Mouse (Mus musculus) ZHBTc4 (cell line): ENCODE data around the gene C1ql3.

Experiments
- DNase-seq: peaks from one replicate; pipeline ENCODE4 v3.0.0-alpha.2; 2011; ENCODE audit warnings: low read depth, low spot score

The C1ql3 gene

DNA sequence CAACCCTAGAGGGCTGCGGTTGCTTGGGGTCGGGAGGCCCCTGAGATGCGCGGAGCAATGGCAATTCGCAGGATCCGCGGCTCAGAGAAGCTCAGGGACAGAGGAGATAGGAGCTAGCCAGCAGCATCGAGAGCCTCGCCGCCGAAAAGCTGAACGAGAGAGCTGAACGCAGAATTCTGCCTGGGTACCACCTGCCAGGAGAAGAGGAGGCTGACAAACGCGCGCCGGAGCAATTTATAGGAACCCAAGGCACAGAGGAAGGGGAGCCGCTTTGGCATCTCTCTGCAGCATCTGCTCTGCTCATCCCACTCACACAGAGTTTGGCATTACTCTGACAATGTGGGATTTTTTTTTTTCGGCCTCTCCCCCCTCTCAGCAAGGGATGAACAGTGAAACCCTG lies at the start of gene C1ql3:
C1ql3 (minus strand) TSS at position 335 of the 400 bp plus-strand sequence.
- DNase-seq, result peak; percentile 40

DNA sequence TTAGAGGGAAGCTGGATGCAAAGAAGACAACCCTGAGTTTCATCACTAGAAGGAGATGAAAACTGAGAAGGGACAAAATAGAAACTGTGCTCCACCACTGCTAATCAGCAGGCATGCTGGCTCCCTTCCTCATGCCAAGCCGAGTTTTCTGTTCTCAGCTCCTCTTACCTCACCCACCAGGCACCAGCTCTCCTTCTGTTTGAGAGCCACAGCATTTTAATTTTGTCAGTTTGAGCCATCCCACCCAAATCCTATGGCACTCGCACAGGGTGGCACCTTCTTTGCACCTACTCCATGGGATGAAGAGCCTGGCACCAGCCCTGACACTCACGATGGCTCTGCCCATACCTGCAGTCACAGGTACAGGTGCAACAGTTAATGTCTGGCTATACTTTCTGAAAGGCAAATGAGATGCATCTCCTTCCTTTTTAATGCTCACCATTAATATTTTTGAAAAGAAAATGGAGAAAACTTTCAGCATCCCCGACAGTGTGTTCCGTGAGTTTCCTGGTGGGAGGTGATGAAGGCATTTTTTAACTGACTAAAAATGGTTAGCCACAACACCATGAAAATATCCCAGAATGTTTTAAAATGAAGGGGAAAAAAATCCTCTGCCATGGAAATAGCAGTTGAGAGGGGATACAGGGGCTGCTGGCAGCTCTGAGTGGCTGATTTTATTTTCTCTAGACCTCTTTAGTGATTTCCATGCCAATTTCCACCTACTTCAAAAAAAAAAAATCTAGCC lies 49.0 kb upstream of the C1ql3 start:
- DNase-seq, result no peak

- no peak for DNase-seq
These were observed 37.0 kb upstream of the C1ql3 start for GRCm38 (mm10) chr2:13048649-13049048.

GRCm38 (mm10) chr2:13044555-13044954 lies 32.9 kb upstream of the C1ql3 start:
- no peak for DNase-seq

DNA sequence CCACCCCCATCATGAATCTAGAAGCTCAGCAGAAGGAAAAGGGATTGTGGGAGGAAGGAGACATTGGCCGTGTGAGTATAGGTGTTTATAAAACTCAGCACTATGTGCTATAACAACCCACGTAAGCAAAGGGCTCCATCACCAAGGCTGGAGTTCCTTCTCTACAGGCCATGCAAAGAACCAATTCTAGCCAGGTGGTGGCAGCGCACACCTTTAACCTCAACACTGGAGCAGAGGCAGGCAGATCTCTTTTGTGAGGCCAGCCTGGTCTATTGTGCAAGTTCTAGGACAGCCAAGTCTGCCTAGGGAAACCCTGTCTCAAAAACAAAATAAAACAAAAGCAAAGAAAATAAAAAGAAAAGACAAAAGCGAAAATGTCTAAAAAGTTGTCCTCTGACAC lies 28.2 kb upstream of the C1ql3 start:
- DNase-seq, result peak; percentile 23

DNA sequence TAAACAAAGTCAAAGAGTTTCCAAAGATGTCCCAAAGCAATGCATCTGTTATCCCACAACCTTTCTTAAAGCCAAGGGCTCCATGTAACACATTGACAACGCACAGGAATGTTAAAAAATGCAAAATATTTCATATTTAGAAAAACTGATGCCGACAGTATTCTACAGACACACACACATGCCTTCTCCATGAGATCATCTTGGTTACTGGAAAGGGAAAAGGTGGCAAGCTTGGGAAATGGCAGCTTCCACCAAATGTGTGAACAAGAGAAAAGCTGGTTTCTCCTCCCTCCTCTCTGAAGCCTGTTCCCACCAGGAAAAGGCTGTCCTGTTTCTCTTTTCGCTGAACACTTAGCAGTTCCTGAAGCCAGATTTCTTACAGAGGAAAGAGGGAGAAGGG lies 27.2 kb upstream of the C1ql3 start:
- no peak for DNase-seq

- DNase-seq, result no peak
These were observed 7.3 kb upstream of the C1ql3 start for GRCm38 (mm10) chr2:13018861-13019260.

DNA sequence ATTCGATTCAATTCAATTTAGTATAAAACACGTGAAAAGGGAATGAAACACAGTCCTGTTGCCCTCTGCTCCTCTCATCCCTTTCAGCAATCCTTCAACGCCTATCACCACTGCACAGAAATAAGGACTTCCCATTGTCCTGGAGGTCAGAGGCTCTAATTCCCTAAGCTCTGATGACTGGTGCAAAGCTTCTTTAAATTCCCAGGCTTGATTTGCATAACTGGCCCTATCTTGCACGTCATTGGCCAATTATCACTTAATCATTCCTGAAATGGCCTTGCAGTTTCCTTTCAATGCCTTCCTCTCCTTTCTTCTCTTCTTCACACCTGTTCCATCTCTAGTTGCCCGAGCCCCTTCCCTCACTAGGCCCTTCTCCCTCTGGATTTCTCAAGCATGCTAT lies 6.8 kb upstream of the C1ql3 start:
- DNase-seq, result no peak

DNA sequence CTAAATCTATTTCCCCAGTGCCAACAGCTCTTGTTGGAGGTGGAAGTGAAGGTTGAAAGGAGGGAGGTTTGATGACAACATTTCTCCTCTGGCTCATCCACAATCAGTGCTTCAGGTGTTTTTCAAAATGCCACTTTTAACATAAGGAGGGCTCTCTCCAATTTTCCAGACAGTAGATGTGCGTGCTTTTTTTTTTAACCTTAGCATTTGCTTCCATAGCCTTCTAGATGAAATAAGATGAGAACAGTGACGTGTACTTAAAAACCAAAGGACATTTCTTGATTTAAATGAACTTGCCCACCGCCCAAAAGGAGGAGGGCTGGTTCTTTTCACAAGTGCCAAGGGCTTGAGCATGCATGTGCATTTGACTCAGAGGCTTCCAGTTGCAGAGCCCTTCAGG lies 367 bp upstream of the C1ql3 start:
- no peak for DNase-seq

DNA sequence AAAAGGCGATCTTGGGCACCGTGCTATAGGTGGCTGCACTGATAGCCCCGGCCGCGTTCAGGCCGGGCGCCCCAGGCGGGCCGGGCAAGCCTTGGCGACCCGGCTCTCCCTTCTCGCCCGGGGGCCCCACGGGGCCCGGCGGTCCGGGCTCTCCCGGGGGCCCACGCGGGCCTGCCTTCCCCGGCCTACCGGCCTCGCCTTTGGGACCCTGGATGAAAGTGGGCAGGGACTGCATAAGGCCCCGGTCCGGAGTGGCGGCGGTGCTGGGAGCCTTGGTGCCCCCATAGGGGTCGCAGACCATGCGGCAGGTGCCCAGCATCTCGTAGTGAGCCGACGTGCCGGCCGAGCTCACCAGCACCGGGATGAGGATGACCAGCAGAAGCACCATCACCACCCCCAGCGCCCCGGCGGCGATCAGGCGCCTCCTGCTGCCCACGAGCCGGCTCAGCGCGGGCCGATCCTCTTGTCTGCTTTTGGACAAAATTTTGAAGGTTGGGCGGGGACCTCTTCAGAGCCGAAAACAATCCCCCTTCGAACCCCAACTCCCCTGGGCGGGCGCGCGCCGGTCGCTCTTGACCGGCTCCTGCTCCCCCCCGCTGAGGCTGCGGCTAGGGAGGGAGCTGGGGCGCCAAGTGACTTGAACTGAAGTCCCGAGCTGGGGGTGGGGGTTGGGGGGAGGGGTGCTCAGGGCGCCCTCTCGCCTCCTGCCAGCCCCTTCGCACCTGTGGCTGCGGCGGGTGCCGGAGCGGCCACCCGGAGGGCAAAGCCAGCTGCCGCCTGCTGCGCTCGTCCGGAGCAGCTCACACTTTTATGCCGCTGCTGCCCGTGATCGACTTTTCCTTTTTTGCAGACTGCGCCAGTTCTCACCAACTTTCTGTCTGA lies 905 bp downstream of the C1ql3 start:
- DNase-seq, result peak; percentile 48

DNA sequence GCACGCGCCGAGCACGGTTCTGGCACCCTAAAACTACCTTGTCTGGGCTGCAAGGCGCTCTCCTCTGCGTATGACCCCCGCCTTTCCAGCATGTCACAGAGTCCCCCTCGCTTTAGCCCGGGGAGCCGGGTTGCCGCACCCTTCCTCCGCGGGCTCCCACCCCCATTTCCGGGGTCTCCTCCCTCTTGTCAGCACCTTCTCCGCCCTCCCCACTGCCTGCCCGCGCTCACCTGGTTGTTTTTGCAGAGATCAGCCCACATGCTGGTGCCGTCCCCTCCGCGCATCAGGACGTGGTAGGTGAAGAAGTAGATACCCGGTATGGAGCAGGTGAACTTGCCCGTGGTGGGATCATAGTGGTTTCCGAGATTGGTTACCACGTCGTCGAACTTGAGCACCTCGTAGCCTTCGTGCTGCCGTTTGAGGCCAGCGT lies 1.6 kb downstream of the C1ql3 start:
- DNase-seq, result peak; percentile 48

- DNase-seq, result peak; percentile 36
These were observed 2.2 kb downstream of the C1ql3 start for GRCm38 (mm10) chr2:13009261-13009972.

DNA sequence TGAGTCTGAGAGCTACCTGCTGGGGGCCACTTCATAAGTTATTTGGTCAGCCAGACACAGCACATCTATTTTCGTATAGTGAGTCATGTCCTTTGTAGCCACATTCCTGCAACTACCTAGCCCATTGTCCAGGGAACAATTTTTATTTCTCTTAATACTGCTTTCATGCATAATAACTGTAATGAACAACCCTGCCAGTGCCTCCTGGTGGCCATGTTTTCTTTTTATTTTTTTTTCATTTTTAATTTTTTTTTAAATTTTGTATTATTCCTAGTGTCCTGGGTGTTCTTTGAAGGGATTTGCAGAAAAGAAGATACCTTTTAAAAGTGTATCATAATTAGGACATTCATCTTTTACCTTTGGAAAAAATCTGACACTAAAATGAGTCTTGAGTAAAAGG lies 3.2 kb downstream of the C1ql3 start:
- DNase-seq, result no peak

DNA sequence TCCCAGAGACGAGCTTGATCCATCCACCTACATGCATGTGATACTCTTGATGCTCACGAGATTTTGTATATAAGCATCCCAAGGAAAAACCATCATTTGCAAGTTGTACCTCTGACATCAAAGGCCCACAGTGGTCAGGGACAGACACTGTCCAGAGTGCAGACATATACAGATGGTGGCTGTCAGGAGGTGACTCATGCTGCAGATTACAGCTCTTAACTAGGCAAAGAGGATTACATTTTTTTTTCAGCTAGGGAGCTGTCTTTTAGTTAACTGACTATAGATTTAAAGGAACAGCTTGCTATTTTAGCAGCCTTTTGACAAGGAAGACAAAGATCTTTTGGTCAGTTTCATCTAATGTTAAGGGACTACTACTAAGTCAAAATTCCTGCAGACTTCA lies 11.6 kb downstream of the C1ql3 start:
- DNase-seq, result no peak

GRCm38 (mm10) chr2:12984901-12985732 lies 26.5 kb downstream of the C1ql3 start:
- DNase-seq, result no peak

DNA sequence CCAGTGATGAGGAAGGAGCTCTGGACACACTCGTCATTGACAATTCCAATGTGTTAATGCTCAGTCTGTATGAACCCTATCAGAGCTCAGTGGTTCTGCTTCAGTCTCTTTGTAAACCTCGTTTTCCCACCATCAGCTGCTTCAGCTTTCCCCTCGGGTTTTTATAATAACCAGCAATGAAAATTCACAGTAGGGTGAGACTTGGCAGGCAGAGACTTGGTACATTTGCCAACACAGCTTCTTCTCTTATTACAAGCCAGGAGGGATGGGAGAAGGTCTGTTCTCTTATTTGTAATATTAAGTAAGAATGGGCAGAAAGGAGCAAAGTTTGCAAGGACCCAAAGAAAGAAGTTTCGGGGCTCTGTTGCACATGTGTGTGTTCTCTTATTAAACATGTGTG lies 32.8 kb downstream of the C1ql3 start:
- no peak for DNase-seq

DNA sequence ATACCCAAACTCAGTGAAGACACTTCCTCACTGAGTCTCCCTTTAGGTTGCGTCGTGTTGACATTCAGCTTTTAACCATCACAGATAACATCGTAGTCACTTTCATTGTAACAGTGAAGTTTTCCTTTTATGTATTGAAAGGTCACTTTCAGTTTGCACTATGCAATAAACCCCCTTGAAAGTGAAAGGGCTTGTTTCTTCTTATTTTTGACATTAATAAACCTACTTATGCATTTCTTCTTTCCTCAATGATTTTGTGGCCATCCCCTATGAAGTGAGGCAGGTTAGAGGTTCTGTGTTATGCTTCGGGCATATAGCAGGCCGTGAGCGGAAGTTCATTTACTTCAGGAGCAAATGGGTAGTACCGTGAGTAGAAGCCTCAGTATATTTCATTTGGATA lies 34.2 kb downstream of the C1ql3 start:
- no peak for DNase-seq

GRCm38 (mm10) chr2:12973752-12974151 lies 37.9 kb downstream of the C1ql3 start:
- no peak for DNase-seq

GRCm38 (mm10) chr2:12970049-12970724 lies 41.4 kb downstream of the C1ql3 start:
- no peak for DNase-seq

DNA sequence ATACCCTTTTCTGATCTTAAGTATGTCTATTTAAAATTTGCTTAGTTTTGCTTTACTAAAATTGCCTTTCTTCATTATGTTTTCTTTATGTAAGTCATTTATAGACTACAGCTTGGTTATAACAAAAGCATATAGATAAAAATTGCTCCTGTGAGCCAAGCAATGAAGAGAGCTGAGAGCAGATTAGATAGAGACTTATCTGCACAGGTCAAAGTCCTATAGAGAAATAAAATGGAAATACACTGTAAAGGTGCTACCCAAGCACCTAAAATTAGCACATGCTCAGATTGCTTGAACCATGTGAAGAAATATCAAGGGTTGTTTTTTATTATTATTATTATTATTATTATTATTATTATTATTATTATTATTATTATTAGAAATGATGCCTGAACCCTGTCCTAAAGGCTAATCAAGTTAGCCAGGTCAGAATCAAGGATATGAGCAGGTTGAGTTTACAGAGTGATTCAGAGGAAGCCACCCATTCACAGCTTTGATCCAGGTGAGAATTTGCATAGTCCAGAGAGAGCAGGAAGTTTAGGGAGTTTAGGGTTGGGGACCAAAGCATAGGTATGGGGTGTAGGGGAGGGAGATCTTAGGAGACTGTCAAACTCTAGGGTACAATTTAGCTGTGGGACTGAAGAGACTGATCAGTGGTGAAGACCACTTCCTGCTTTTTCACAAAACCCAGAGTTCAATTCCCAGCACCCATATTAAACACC lies 54.7 kb downstream of the C1ql3 start:
- DNase-seq, result no peak
